Mouse (Mus musculus): ENCODE measurements at regions not wholly inside any gene's neighbourhood (a gene's known extent, or its start where the extent isn't known, plus 50 kb on each side); places are given as distances from the start of the nearest gene placed in this dataset.
A peak's percentile ranks its signal among the peaks of the same experiment; 100 is the strongest.
"Not testable (repeated sequence)": the region's sequence is repeated elsewhere in the genome, so short reads cannot be mapped to it uniquely, and the experiment has no call there.

DNA sequence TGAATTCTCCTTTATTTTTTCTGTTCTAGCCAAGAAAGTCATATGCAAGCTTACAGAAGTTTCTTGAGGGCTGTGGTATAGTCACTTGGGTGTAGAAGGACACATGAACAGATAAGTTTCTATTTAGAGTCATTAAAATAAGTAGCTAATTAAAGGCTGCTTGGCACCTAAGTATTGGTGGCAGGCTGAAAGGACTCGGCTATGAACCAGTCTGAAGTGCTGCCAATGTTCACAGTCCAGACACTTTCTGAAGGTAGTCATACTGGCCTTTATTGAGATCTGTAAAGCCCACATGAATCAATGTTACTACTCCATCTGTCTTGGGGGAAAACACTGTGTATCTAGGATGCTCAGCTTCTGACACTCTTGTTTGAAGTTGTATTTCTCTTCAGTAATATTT lies 269.8 kb upstream of the Mpdz start:
- no peak for DNase-seq

DNA sequence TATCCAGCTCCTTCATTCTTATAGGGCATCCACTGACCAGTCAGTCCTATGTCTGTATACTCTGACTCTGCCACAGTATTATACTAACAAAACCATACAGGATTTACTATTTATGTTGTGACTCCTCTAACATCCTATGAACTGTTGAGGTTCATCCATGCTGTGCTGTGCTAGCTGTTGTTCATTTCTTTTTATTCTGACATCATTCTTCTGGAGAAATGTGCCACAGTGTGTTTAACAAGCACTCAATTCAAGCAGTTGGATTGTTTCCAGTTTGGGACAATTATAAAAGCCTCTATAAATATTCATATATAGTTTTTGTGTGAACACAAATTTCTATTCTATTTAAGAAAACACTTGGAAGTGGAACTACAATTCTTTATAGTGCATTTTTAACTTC lies 252.6 kb upstream of the Mpdz start:
- DNase-seq, result no peak

DNA sequence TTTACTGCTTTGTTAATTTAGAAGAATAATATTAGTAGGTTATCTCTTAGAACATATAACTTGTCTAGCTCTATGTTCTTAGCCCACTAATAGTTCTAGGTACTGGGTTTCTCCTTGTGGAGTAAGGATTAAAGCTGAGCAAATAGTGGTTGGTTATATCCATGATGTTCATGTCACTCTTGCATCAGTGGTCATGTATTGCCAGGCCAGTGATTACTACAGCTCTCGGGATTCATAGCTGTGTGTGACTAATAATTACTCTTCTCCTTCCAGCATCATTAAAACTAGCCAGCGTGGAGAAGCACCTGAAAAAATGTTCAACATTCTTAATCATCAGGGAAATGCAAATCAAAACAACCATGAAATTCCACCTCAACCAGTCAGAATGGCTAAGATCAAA lies 234.6 kb upstream of the Mpdz start:
- no peak for DNase-seq

DNA sequence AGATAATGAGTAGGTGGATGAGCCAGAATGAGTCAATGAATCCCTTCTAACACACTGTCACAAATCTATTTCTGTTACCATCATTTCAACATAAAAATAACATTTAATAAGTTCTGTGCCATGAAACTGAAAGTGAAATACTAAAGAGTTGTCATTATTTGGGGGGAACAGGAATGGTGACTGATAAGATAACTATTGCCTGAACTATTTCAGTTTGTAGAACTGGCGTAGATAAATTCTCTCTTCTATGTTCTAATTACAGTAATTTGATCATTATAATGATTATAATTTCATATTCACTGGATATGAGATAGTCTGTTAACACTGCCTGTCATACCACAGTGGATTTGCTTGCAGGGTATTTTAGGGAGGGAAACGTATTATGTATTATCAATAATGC lies 232.3 kb upstream of the Mpdz start:
- DNase-seq, result no peak

DNA sequence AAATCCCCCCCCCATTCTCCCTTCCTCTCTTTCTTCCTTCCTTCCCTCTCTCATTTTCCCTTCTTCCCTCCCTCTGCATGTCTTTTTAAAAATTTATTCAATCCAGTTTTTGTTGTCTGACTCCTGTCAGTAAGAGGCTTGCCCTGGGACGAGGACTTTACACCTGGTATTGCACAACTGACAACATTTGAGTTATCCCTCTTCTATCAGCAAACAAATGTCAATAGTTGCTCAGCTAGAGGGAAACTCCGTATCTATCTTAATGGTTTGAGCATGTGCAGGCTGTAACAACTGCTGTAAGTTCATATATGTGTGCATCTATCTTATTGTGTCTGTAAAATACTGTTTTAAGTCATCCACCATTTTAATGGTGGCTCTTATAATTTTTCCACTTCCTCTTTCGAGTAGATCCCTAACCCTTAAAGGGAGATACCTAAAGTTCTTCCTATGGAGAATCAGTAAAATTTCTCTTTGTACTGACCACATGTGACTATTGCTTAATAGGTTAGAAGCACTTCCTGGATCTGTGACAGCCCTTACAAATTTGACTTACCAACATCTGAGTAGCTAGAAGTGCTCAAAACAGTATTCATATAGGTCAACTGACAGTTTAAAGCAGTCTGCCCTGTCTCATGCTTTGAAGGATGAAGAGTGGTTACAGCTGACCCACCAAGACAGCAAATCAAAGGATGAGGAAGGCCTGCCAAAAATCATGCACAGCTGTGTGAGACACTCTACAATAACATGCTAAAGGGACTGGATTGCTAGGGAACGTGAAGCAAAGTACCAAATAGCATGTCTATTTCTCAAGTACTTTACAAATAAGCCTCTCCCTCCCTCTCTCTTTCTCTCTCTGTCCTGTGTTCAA lies 231.0 kb upstream of the Mpdz start:
- peak; percentile 33 for DNase-seq

DNA sequence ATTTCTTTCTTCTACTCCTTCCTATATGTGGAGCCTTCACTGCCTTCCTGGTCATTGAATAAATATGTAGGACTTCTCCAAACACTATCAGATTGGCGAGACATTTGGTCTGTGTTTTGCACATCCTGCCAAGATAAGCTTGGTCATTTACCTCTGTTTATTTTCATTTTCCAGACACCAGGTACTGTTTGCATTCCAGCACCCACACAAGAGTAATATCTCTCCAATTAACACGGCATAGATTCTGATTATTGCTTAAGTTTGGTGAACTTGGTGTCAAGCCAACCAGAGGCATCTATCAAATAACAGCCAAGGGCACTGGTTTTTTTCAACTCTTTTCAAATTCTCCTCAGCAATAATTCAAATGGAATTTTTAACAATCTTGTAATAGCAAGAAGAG lies 229.4 kb upstream of the Mpdz start:
- DNase-seq, result no peak

DNA sequence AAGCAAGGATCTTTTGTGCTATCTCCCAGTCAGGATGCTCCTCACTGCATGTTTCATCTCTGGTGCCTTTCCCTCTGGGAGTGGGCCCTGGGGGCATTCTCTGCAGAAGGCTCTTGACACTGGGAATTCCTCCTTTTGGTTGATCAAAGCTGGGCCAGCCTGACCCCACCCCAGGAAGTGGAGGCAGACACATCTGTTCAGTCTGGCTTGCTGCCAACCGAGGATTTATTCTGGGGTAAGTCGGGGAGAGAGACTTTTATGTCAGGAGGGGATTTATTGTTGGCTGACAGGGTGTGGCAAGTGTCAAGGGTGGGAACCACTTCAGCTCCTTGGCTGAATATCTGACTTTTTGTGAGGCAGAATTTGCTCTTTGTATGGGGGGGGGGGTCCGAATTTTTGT lies 226.6 kb upstream of the Mpdz start:
- DNase-seq, result peak; percentile 50

DNA sequence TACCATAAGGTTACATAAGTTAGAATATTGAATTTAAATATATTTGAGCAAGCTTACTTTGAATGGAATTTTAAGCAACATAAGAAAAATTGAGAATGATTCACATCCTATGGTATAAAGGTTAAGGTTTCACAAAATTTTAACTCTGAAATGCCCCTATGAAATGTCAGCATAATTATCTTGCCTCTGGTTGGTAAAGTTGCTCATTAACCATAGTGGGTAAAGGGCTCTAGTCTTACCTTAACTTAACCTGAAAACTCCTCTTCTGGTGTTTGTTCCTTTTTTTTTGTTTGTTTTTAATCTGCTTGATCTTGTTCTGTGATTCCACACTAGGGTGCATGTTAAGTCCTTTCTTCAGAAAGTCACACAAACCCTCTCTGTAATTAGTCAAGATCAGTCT lies 218.5 kb upstream of the Mpdz start:
- no peak for DNase-seq

DNA sequence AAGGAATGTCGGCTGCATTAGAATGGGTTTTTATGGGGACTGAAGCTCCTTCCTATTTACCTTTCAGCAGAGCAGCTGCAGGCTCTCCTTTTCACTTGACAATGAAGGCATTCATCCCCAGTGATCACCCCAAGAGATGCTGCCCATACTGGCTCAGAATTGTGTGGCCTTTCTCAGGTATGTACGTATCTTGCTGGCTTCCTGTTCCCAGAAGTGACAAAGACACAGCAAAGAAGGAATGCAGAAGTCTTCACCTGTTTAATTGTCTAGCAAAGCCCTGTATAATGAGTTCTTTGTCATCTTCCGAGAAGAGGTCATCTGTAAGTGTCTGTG lies 185.8 kb upstream of the Mpdz start:
- DNase-seq, result no peak

DNA sequence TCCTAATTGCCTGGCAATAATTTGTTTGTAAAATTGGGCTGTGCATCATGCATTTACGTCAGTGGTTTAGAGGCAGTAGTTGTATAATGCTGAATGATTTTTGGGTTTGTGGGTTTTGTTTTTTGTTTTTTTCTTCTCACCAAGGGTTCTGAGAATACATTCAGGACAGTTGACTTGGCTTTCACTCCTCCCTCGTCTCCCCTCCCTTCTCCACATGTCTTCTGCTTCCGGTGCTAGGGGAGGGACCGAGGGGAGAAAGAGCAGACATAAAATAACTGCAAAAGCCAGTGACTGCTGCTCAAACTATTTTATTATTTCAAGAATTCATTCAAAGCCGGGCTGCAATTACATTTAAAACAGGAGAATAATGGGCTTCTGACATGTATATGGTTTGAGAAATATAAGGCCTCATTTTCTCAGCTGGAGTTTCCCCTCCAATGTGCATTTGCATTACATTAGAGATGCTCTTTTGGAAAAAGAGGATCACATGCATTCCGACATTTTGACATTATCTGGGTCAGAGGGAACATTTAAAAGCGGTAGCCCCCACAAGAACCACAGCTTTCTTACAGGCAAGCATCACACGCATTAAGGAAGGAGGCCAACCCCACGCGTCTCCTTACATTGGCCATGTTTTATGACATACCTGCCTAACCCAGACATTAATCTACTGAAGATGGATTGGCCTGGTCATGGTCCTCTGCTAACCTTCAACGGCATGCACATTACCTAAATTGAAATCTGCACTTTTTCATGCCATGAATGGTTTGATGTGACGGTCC lies 185.3 kb upstream of the Mpdz start:
- no peak for DNase-seq

DNA sequence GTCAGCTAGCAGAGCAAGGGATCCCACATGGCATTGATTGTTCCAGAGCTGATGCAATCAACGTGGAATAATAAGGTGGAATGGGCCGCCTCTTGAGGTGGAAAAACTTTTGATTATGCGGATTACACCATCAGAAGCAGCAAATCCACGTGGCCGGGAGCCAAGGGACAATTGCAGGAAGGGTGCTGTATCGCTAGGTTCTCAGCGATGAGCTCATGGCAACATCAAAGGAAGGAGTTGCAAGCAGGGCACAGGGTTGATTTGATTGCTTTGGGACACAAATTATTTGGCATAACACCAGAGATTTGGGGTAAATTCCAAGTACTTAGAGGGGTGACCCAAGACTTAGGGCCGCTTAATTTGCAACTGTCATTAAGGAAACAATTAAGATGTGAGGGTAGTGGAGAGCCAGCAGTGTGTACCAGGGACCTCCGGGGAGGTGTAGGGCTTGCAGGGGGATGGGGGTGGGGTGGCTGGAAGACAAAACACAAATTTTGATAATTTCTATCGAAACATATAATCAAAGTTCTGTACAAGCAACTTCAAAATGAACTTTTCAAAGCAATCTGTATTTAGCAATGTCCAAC lies 182.8 kb upstream of the Mpdz start:
- peak; percentile 51 for DNase-seq

DNA sequence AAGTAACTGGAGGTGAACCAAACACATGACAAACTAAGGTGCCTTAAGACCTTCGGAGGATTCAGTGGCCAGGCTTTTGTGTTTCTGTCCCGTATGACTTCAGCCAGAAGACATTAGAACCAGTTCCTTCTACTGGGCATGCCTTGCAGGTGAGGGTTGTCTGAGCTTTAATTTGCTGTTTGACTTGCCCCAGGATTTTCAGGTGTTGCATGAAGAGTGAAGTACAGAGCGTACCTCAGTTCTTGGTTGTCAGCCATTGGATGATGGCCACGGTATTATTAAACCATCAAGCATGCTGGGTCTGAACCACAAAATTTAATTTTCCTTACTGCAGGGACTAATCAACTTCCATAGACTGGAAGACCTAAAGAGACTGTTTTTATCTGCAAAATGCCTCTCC lies 181.5 kb upstream of the Mpdz start:
- no peak for DNase-seq

DNA sequence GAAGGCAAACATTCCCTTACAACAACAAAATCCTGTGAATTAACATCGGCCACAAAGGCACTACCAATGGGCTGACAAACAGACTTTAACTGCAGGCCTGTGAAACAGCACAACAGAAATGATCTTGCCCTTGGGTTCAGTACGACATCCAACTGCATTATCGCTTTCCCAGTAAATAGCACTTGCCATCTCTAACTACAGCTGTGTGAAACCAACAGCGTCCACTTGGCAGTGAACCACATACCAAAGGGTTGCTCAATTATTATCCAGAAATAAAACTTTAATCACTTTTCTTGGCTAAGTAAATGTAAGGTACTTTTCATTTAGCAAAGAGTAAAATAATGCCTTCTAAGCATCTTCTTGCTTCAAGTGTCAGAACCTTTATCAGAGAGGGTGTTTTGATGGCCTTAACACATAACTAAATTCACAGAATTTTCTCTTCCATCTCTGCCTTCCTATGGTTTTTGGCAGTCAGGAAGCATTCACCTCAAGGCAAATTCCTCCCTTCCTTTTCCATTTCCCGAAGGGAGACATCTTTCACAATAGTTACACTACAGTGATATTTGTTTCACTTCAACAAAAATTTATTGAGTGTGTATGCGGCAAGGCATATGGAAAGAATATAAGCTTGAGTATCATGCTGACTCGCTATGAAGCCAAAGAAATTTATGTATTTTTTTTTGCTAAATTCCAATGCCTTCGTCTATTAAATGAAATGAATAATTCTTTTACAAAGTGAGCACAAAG lies 178.9 kb upstream of the Mpdz start:
- peak; percentile 36 for DNase-seq

DNA sequence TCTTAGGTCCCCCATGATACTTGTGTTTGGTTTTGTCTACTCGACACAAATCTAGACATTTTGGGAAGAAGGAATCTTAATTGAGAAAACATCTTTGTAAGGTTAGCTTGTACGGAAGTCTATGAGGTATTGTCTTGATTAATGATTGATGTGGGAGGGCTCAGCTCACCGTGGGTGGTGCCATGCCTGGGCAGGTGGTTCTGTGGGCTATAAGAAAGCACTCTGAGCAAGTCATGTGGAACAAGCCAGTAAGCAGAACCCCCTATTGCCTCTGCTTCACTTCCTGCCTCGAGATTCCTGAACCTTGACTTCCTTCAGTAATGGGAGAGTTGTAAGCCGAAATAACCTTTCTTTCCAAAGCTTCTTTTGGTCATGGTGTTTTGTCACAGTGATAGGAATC lies 174.6 kb upstream of the Mpdz start:
- DNase-seq, result no peak

DNA sequence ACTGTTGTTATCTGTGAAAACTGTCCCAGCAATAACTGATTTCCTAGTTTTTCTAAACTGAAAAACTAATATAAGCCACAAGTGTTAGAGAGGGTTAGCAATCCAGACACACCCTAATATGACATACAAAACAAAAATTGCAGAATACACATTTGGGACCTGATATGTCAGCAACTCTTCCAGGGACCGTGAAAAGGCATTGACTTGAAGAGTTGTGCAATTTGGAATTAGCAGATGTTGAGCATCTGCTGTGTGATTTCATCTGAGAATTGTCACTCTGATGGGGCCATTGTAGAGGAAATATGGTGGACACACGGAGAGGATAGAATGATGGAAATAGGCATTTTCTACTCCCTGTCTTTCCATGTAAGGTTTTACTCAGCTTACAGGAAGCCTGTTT lies 168.6 kb upstream of the Mpdz start:
- no peak for DNase-seq

DNA sequence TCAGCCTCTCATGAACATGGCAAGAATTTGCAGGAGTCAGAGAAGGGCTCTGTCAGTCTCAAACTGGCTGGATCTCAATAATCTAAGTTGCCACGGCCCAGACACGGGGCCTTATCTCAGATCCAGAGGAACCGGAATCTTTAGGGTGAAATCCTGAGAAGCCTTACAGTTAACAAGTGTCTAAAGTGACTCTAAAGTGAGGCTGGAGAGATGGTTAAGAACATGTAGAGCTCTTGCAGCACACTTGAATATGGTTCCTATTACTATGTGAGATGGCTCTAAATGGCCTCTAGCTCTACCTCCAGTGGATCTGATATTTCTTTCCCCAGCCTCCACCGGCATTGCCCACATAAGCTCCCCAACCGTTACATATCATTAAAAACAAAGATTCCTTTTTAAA lies 157.8 kb upstream of the Mpdz start:
- DNase-seq, result no peak

DNA sequence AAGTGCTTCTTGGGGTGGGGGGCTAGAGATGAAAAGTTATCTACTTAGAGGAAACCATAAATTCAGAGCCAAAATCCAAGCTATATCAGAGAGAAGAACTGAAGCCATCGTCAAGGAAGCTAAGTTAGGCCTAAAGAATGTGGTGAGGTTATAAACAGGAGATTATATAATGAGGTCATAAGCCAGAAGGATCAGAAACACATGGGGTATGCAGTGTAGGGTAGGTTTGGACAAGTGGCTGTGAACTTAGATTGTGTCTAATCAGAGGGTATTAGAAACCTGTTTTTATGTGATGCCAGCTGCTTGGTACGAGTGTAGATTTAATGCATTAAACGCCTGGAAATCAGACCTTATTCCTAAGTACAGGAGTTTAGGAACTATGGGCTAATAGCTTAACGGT lies 154.8 kb upstream of the Mpdz start:
- DNase-seq, result no peak

DNA sequence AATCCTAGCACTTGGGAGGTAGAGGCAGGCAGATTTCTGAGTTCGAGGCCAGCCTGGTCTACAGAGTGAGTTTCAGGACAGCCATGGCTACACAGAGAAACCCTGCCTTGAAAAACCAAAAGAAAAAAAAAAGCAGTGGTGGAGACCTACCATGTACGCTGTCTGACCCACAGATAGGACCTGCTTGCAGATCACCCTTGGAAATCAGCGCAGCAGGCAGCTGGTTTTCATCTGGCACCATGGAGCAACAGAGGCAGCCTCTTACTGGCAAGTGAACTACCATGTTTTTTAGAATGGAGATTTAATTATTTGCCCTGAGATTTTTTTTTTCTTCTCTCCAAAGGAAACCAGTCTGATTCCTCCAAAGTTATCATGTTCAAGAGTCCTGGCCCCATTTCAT lies 150.8 kb upstream of the Mpdz start:
- not testable (repeated sequence) for DNase-seq

DNA sequence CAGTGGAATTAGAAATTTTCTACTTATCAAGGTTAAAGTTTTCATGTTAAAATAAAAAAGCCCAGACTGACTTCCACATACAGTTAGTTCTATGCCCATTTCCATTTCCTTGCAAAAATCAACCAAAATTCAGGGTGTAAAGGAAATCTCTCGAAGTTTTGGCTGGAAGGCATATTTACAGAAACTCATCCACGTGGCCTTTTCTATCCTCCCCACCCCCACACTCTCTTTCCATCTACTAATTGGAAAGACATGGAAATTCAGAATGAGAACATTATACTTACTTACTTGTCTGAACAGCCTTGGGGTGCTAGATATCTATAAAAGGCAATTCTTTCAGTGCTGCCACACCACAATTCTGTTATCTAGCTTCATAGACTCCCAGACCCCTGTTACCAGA lies 139.9 kb upstream of the Mpdz start:
- no peak for DNase-seq

DNA sequence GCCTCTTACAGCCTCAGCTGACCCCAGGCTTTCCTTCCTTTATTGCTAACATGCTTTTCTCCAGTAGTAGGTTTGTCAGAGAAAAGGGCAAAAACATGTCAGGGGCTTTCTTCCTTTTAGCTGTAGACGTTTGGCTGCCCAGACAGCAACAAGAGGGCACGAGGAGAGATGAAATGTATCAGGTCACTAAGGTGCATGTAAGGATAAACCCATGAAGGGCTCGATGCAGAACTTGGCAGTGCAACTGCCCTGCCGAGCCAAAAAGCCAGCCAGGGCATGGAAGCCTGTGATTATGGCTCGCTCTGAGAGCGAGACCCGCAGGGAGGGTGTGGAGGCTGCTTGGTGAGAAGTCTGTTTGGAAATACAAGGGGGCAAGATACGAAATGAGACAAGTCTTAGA lies 137.9 kb upstream of the Mpdz start:
- DNase-seq, result peak; percentile 38

DNA sequence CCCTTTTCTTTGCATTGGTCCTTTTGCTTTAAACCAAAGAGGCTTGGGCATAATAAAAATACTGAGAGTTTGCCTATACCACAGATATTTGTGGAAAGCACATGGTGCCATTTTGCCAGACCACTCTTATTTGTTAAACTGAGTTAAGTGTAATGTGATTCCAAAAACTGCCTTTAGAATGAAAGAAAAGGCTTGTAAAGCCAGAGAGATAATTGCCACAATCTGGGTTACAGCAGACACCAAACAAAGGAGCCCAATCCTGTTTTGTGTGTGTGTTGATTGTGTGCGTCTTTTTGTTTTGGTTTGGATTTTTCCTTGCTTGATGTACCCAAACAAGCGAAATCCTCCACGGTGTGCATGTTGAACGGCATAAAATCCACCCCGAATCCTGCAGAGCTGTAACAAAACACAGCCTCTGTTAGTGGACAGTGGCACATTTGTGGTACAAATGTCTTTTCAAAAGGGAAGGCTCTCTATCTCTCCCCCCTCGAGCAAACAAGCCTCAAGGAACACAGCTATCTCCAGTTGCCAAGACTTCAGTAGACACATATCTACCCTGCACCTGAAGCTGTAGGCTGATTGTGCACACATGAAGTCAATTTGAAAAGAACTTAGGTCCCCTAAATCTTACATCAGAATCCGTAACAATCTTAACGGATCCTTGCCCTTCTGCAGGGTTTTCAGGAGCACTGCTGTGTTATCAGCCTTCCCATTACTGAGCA lies 136.9 kb upstream of the Mpdz start:
- no peak for DNase-seq

DNA sequence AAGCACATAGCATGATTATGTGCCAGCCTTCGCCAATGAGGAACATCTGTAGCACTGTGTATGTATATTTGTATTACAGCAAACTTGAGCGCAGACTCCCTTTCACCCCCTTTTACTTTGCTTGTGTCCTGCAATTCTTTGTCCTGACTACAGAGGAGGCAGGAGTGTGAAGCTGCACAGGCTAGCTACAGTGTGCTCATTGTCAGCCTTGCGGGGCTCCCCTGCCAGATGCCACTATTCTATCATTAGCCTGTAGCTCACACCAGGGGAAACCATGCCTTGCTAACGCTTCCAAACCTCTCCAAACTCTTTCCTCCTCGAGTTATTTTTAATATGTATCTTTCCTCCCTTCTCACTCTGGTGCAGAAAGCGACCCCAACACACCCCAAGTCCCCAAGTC lies 136.4 kb upstream of the Mpdz start:
- DNase-seq, result peak; percentile 16

DNA sequence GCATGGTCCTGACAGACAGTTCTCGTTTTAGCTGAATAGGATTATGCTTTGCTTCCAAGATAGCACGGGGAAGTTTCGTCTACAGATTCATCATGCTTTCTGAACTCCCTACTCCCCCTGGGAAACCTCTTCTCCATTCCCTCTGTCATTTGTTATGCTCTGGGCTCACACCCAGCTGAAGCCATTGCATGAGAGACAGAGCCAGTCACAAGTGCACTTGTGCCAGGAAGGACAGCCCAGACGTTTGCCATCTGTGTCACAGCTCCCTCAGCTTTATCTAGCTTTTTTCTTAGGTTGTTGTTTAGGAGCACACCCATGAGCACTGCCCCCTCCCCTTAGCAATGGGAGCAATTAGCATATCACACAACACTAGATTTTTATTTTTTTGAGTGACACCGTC lies 131.2 kb upstream of the Mpdz start:
- DNase-seq, result peak; percentile 70

Measured in lung, postnatal 10 days (tissue).